Mouse (Mus musculus) retina, embryonic 14.5 days (tissue): ENCODE measurements at regions not wholly inside any gene's neighbourhood (a gene's known extent, or its start where the extent isn't known, plus 50 kb on each side); places are given as distances from the start of the nearest gene placed in this dataset.
"Not testable (repeated sequence)": the region's sequence is repeated elsewhere in the genome, so short reads cannot be mapped to it uniquely, and the experiment has no call there.

Source experiments
- DNase-seq: peaks from one replicate; pipeline ENCODE4 v3.0.0-alpha.2; 2015; ENCODE audit warnings: low spot score

DNA sequence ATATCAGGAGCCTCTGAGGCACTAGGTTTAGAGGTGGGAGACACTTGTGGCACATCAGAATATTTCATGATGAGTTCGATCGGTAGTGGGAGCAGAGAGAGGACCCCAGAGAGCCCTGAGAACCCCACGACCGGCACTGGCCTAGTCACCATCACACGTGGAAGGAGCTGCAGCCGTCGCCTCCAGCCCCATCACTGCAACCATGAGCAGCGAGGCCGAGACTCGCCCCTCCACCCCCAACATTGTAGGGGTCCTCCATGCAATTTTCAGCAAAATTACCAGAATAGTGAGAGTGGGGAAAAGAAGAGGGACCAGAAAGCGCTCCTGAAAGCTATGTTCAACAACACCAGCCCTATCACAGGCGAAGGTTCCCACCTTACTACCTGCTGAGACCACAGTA lies 297.0 kb downstream of the Edem1 start:
- DNase-seq: no peak

DNA sequence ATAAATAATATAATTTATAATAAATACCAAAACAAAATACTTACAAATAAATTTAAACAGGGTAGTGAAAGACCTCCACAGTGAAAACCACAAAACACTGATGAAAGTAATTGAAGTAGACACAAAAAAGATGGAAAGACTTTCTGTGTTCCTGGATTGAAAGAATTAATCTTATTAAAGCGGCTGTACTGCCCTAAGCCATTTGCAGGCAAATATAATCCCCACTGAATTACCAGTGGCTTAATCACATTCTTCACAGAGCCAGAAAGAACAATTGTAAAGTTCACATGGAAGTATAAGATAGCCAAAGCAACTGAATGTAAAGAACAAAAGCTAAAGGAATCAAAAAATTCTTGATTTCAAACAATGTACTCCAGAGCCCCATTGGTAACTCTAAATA lies 298.8 kb downstream of the Edem1 start:
- peak; percentile 24 for DNase-seq

DNA sequence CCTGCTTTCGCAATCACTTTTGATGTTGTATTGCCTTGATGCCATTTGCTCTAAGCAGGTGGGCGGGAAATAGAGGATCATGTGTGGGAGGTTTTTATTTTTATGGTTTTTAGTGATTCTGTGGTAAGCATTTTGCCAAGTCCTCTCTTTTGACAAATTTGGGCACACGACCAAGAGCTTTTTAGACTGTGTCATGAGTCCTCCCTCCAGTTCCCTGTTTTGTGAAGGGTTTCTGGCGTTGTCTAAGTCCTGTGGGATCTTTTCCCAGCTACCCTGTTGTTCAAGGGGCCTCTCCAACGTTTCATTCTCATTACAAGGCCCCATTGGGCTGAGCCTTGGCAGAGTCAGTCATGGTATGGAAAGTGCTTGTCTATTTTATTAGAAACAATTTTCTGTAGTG lies 317.7 kb downstream of the Edem1 start:
- DNase-seq: no peak

DNA sequence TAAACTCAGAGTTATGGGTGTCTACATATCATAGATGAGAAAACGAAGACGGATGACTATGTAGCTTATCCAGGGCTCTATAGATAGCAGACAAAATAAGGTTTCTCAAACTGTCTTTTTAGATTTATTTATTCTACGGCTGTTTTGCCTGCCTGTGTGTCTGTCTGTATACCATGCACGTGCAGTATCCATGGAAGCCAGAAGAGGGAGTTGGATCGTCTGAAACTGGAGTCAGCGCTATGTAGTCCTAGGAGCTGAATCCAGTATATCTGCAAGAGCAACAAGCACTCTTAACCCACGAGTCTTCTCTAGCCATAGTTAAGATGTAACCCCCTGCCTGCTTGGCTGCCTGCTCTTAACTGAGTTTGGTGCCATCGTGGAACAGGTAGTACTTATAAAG lies 320.6 kb downstream of the Edem1 start:
- DNase-seq: no peak

DNA sequence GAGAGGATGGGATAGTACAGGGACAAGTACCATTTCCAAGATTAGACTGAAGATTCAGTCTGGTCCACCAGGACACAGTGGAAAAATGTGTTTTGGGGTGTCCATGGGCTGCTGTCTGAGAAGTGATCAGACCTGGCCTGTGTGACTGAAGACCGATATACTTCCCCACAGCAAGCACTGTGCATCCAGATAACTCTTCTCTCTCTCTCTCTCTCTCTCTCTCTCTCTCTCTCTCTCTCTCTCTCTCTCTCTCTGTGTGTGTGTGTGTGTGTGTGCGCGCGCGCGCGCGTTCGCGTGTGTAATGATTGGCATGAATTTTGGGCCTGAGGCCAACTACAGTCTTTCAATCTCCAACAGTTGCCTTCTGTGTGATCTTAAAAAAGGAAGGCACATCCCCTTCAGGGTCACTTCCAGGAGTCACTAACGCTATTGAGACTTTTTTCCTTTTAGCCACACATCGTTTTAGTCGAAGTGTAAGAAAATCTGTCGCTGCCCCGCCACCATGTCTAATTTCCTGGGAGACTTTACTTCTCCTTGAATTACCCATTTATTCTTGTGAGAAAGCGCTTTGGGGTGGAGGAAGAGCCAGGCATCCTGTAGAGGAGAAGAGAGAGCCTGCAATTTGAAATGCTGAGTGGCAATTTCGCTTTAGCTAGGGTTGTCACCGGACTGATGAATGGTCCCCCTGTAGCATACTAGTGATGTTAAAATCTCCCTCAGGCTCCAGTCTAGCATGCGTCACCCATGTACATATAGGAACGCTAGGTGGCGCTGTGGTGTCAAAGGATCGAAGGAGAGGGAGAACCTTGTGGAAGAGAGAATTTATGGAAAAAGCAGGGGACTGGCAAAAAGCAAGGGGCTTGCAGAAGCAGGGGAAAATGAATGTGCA lies 321.8 kb downstream of the Edem1 start:
- peak; percentile 89 for DNase-seq

DNA sequence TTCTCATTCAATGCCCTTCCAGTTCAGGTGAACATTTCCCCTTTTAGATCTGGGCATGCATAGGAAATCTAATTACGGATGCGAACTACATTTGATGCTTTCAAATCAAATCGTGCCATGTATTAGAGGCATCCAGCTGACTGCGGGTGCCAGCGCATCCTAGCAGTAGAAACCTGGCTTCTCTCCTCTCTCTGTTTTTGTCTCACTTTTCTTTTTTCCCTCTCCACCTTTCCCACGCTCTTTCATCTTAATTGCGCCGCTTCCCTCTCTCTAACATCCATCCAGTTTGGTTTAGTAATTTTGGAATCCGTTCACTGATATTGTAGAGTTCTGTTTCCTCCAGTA lies 322.4 kb downstream of the Edem1 start:
- no peak for DNase-seq

DNA sequence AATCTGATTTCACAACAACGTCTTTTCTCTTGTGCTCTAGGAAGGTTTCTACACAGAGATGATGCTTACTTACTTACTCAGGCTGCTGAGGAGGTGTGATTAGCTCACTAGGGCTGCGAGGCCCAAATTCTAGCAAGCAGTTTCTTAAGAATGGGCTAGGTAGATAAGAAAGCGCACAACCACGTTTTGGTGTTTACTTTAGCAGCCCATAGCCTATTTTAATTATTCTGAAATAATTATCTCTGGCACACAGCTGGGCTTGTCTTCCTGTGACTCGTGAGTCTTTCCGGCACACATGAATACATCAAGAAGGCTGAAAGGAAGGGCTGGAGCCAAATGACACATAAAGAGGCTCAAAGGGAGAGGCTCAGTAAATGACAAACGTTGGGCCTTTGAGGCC lies 325.2 kb downstream of the Edem1 start:
- no peak for DNase-seq

DNA sequence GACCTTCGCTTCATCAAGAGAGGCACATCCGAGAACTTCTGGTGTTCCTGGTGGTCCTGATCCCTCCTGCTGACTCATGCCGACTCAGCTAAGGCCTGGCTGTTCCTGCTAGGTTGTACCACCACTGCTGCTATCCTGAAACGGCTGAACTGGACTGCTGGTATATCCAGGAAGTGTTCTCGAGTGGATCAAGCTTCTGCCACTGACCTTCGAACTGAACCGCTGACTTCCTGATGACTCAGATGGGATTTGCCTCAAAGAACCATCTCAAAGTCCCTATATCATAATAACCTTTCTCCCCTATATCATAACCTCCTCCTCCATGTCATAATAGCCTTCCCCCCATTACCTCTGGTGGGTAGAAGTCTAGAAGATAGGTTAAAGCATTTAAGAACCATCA lies 331.1 kb downstream of the Edem1 start:
- no peak for DNase-seq

DNA sequence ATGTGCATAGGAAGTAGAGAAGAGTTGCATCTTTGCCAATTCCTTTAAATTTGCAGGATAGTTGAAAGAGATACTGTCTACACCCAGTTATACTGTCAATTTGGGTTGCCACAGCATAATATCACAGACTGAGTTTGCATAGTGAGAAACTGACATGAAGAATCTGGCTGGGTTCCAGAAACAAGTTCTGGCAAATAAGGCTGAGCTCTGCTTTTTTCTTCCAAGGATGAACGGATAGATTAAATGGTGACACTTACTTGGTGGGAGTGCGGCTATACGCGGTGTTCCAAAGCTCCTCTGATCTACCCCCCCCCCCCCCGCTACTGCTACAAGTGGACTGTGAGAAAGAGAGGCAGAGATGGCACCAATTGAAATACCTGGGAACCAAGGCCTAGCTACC lies 339.0 kb downstream of the Edem1 start:
- no peak for DNase-seq

DNA sequence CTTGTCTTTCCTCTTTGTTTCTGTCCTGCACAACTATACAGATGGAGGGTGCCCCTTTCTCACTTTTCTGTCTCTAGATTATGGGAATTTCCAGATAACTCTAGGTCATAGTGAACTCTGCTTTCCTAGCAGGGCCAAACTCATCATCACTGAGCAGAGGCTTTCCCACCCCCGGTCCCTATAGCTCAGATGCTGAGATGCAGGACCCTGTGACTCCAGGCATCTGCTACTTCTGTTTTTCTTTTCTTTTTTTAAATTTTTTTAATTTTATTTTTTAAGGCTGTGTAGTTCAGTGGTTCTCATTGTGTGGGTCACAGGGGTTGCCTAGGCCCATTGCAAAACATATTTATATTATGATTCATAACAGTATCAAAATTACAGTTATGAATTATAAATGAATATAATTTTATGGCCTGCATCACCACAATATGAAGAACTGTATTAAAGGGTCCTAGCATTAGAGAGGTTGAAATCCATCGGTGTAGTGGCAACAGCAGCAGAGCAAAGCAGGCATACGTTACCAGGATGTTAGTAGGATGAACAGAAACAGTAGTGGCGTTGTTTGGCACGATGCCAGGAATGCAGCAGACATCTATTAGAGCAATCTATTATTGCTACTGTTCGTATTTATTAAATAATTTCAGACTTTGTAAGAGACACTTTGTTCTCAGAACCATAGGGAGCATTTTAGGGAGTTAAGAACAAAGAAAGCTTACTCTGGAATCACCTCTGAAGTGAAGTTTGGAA lies 343.8 kb downstream of the Edem1 start:
- DNase-seq: peak; percentile 57

DNA sequence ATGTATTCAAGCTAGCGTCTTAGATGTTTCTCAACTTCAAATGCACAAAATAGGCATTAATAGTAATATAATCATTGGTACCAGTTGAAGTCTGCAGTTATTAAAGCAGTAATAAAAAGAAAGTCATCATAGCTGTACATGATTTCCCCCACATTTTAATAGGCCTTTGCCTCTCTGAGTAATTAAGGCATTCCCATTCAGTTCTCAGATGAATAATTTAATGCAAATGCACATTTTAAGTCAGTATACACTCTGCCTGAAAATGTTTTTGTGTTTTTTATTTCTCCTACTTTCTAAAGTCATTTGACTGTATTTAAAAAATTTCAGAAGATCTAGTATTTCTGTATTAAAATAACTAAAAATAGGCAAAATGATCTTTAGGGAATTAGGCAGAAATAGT lies 344.6 kb downstream of the Edem1 start:
- DNase-seq: no peak

DNA sequence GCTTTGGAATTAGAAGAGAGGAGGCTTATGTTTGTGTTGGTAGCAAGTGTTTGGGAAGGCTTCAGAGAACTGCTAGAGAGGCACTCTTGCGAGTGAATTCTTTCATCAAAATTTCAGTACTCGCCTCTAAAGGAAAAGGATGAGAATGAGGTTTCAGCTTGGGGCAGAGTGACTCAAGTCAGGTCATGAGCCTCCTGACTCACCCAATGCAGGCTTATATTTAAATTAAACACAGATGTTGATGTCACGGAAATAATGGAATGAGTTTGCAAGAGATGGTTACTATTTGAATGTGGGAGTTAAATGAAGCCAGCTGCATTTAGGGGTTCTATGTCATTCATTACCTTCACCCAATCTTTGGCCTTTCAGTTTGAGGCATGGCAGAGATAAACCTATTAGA lies 348.4 kb downstream of the Edem1 start:
- no peak for DNase-seq

DNA sequence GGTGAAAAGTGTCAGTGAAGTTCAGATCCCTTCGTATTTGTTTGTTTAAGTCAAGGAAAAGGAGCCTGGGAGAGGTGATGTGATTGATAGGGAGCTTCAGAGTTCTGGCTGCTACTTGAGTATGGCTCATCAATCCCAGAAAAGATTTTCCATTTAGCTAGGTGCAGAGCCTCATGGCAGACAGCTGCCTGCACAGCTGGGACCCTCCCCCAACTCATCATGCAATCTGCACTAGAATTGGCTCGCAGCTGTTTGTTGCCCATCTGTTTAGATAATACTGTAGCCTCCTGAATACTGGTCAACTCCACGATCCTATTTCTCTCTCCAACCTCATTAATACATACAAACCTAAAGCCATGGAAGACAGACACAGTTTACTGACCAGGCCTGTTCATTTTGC lies 354.4 kb downstream of the Edem1 start:
- no peak for DNase-seq

DNA sequence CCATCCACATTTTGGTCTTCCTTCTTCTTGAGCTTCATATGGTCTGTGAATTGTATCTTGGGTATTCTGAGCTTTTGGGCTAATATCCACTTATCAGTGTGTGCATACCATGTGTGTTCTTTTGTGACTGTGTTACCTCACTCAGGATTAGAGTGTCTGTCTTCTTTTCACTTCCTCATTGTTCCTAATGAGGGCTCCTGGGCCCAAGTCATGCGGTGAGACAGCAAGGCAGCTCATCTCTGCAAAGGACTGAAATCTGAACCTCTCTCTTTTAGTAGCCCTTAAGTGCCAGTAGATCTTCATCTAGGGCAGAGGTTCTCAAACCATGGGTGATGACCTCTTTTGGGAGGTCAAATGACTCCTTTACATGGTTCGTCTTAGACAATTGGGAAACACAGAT lies 364.6 kb downstream of the Edem1 start:
- not testable (repeated sequence) for DNase-seq

DNA sequence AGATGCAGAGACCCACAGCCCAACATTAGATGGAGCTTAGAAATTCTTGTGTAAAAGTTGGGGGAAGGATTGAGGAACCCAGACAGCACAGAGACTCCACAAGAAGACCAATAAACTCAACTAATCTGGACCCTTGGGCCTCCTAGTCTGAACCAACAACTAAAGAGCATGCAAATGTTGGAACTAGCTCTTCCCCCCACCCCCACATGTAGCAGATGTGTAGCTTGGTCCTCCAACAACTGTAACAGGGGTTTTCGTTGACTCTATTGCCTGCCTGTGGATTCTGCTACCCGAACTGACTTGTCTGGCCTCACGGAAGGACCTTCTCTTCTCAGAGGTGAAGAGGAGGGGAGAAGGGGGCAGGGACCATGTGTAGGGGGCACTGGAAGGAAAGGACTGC lies 365.2 kb downstream of the Edem1 start:
- no peak for DNase-seq

DNA sequence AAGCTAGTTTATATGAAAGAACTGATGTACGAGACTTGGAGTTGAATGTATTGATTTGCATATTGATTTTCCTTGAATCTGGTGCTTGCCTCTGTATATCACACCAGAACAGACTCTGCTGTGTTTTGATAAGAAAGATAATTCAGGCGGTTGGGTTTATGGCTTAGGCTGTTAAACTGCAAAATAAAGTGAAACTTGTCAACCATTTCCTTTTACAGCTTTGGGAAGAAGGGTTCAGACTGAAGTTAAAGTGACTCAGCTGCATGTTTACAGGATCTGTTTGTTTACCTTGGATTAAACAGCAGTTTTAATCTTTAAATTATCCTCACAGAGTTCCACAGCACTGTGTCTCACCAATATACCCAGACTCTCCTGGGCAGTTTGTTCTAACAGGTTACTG lies 381.3 kb downstream of the Edem1 start:
- DNase-seq: no peak

DNA sequence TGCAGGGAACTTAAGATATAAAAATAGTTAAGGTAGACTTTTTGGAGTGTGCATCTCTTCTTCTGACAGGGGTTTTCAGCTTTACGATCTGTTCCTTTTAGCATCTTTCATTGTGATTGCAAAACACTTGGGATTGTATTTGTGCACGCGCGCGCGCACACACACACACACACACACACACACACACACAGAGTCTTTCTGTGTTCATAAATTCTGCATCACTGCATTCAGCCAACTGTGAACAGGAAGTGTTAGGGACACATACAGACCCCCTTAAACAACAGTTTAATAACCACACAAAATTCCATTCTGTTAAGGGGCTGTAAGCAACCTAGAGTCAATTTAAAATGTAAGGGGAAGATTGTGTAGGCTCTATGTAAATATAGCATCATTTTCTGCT lies 401.9 kb downstream of the Edem1 start:
- peak; percentile 73 for DNase-seq

DNA sequence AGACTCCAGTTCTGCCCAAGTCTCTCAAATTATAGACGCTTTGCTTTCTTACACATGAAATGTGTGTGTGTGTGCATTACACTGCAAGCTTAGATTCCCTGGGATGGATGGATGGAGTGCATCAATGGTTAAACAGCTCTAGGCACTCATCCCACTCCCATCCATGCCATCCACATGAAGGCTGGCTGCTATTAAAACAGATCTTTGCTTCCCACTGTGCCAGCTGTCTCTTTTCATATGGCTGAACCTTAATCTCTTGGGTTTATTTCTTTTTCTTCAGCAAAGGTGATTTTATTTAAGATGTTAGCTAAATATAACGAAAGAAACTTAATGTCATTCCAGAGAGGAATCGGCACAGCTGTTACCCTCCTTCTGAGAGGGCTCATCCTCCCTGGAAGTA lies 405.0 kb downstream of the Edem1 start:
- DNase-seq: peak; percentile 11

DNA sequence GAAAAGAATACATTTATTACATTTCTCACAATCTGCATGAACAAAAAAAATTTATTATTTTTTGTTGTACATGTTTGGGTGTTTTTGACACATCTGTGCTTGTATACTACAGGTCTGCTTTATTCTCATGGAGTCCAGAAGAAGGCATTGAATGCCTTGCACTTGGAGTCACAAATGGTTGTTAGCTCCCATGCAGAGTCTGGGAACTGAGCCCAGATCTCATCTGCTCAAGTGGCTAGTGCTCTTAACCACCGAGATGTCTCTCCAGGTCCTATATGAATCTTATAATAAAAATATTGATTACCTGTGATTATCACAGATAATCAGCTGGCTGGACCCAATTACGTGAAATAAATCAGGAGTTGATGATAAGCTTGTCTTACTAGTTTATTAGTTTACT lies 417.2 kb downstream of the Edem1 start:
- no peak for DNase-seq

DNA sequence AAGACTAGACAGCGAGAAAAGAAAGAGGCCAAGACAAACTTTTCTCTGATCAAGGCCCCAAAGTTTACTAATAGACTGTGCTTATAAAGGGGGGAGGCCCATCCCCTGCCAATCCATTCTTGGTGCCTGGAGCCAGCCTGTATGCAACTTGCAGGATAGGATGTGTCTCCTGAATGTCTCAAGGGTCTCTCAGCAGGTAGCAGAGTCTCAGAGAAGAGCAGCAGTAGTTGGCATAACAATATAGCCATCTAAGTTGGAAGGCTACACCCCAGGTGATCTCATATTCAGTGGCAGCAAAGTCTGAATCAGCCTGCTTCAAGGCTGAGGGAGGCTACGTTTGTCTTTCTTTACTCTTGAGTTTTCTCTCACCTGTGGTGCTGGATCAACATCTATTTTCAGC lies 418.1 kb downstream of the Edem1 start:
- not testable (repeated sequence) for DNase-seq
